In genomic region chr17:87992154-87992553, GRCm38 (mm10) we compare ENCODE assay signal across 20 mouse cellular contexts.
"Had no signal": no experiment of that assay in that cellular context is flagged by ENCODE, and none has a peak within 500 bp of the region (broad histone marks: within the 10 kb centered on the region; RNA-seq: fewer than 3 reads in every experiment).

No protein-coding gene starts in this region.

- H3K4me3 ChIP-seq: lung, embryonic 15.5 days; megakaryocyte, embryonic 14.5 days; midbrain, embryonic 13.5 days; midbrain, embryonic 15.5 days; neural tube, embryonic 12.5 days; stomach, embryonic 15.5 days had no signal

- DNase-seq: liver, postnatal 0 days; lung, adult 2 months; lung, postnatal 14 days; lung, postnatal 36 days; retina, postnatal 1 day; right cerebral cortex, adult 18-20 months; right cerebral cortex, postnatal 25 days; right cerebral cortex, postnatal 4 days; thymus, adult 2 months; thymus, postnatal 36 days had no signal

- H3K9ac ChIP-seq: liver, postnatal 0 days; lung, embryonic 15.5 days; midbrain, embryonic 13.5 days; midbrain, embryonic 15.5 days; neural tube, embryonic 12.5 days; stomach, embryonic 15.5 days had no signal

- H3K4me1 ChIP-seq: lung, embryonic 15.5 days; midbrain, embryonic 15.5 days; neural tube, embryonic 12.5 days; stomach, embryonic 15.5 days had no signal

- H3K27me3 ChIP-seq: lung, embryonic 15.5 days; megakaryocyte, embryonic 14.5 days; midbrain, embryonic 13.5 days; midbrain, embryonic 15.5 days; neural tube, embryonic 12.5 days; stomach, embryonic 15.5 days had no signal

- ATAC-seq: liver, postnatal 0 days; lung, postnatal 0 days; midbrain, embryonic 13.5 days; midbrain, embryonic 15.5 days had no signal

- H3K9me3 ChIP-seq: lung, embryonic 15.5 days; megakaryocyte, embryonic 14.5 days; midbrain, embryonic 13.5 days; midbrain, embryonic 15.5 days; neural tube, embryonic 12.5 days; stomach, embryonic 15.5 days had no signal

- H3K27ac ChIP-seq: lung, embryonic 15.5 days; macrophage; midbrain, embryonic 13.5 days; midbrain, embryonic 15.5 days; neural tube, embryonic 12.5 days; stomach, embryonic 15.5 days; stomach, postnatal 0 days had no signal

- H3K4me2 ChIP-seq: lung, embryonic 15.5 days; midbrain, embryonic 11.5 days; midbrain, embryonic 13.5 days; midbrain, embryonic 15.5 days; neural tube, embryonic 12.5 days; stomach, embryonic 15.5 days had no signal
